Mouse (Mus musculus) left cerebral cortex, postnatal 14 days (tissue): ENCODE results near the gene Arhgef26. TPM values are rescaled to one million over a fixed set of nuclear protein-coding genes. Genes with fewer than 3 reads are reported as not detected.

Source experiments
- DNase-seq, 2 experiments: peaks; one replicate each; pipeline ENCODE4 v3.0.0; 2021 to 2022; ENCODE audit warnings: low spot score in 2 of 2, mixed read lengths in 1 of 2
- intact Hi-C: fragments of 180-260 bp; cut with DNase I; formaldehyde crosslinking; loops from one replicate; pipeline ENCODE4 v1.15.1; 2025
- total RNA-seq, 2 experiments: library from RNA; stranded (reverse); gene quantifications; 2 replicates each; pipeline ENCODE4 v1.2.3; 2021

Arhgef26 gene
- total RNA-seq, 2 experiments from 2014 or later, result 23.3 to 24.1 TPM

DNA sequence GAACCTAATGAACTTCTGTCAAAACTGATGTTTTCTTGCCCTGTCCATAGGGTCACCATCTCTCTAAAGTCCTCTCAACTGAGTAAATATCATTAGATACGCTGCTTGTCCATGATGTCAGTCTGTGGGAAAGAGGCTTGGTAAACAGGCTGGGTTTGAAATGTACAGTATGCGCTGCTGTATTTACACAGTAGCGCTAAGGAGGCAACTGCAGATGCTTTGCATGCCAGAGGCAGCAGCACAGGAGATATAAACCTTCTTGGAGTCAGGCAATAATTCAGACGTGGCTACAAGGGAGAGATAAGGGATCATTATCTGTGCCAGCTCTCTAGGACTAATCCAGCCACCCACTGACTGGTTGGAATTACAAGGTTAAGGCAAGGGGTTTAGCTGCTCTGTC lies 95.5 kb downstream of the Arhgef26 start:
- no peak for DNase-seq

DNA sequence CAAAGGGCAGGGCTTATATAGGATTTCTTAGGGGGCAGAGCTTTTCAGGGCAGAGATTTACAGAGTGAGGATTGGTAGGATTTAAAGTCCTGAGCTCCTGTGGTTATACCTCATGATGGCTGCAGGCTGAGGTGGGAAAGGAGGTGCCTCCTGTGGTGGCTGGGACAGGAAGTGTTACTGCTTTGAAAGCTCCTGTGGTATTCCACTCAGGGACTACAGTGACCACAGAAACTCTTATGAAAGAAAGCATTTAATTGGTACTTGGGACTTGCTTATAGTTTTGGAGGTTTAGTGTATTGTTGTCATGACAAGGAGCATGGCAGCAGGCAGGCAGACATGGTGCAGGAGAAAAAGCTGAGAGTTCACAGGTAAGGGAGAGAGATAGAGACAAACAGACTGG lies 97.8 kb downstream of the Arhgef26 start:
- DNase-seq, result no peak

More for the DNA sequence above, 95.5 kb downstream of the Arhgef26 start:
- intact Hi-C loops, result no loop called here

DNA sequence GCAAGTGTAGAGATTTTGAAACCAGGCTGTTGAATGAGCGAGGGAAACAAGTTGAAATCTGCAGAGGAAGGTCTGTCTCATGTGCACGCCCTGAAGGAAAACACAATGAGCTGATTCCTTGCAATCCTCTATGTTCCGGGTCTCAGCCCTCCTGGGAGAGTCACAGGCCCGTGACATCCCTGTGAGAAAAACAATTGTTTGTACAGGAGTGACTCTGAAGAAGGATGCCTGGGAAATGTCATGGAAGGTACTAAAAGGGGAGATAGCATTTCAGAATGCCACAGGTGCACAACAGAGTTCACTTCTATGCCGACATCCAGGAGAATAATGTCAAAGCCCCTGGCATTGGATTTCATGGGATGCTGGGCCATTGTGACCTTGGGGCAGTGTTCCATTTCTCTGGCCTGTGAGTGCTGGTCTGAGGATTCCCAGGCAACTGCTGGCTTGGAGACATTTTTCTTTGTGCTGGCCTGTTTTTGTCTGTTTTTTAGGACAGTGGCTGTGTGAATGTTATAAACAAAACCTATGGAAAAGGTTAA lies 102.4 kb downstream of the Arhgef26 start:
- intact Hi-C loops, result no loop called here
- no peak for DNase-seq

More for the DNA sequence above, 97.8 kb downstream of the Arhgef26 start:
- intact Hi-C loops, result no loop called here

DNA sequence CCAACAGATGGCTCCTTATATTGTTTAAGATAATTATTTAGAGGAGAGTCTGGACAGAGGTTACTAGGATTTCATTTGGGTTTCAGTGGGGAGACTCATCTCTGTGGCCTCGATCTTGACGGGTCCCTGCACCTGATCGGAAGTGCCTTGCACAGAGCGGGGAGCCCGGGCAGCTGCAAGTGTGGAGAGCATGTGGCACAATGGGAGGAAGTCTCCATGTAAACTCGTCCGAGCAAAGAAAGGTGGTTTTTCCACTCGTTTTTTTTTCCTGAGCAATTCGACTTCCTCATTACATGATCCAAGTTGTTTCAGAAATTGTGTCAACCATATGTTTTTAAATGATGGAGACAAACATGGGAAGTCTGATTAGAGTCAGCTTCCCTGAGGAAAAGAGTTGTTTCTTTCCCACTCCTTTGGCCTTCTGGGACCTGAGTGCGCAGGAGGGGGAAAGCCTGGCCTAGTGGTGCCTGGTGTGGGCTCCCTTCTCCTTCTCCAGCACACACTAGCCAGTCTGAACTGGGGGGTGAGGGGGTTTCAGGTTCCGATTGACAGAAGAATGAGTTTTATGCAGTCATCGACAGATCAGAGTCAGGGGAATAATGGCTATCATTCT lies 105.5 kb downstream of the Arhgef26 start:
- intact Hi-C loops, result no loop called here

DNA sequence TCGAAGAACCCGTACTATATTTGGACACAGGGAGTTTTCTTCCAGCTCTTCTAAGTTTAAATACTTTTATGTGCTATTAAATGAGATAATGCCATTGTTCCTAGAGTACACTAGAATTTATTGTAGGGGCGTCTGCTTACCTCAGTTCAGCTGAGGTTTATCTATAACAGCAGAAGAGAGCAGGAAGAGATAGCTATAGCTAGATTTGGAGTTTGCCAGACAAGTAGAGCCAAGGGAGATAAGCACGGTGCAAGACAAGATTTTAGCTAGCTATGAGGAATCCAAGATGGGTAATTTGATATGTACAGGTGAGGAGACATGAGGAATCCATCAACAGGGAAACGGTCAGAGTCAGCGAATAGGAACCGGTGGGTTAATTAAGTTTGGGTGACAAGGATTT lies 108.1 kb downstream of the Arhgef26 start:
- intact Hi-C loops, result no loop called here
- DNase-seq, result no peak

More for the DNA sequence above, 105.5 kb downstream of the Arhgef26 start:
- DNase-seq, result no peak

DNA sequence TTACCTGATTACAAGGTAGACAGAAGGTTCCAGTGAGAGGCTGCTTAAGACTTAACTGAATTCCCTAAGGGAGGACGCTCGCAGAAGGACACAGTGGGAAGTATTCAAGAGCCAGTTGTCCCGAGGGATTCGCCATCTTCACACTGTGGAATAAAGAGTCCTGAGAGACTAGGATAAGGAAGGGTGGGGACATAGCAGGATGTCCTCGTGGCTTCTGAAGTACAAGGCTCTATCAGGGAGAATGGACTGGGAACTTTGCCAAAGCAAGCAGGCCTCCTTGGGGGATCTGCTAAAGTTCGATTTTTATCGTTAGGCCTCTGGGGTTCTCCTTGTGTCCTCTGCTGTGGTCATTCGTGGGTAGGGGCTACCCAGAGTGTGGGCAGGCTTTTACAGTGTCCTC lies 109.0 kb downstream of the Arhgef26 start:
- no peak for DNase-seq
- intact Hi-C loops, result no loop called here

DNA sequence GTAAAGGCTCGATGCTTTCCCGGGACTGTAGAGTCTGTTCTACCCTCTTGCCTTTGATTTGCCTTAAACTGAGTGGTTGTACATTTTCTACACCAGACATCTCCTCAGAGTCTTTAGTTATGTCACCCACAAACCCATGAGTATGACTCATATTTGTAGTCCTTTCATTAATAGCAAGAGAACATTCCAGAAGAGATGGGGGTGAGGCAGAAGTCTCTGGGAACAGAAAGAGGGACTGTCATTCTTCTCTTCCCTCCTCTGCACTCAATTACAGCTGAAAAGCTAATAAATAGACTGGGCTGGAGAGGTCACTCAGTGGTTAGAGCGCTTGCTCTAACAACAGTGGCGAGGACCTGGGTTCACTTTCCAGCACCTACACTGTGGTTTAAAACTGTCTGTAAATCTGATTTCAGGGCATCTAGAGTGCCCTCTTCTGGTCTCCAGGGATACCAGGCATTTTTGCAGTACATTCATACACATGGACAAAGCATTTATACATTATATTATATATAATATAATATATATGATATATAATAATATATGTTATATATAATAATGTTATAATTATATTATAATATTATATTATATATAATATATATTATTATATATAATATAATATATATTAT lies 111.8 kb downstream of the Arhgef26 start:
- no peak for DNase-seq
- intact Hi-C loops, result loop anchor here (5.0 kb wide), 1 partner anchor 108 kb away; no protein-coding TSS in a partner anchor

DNA sequence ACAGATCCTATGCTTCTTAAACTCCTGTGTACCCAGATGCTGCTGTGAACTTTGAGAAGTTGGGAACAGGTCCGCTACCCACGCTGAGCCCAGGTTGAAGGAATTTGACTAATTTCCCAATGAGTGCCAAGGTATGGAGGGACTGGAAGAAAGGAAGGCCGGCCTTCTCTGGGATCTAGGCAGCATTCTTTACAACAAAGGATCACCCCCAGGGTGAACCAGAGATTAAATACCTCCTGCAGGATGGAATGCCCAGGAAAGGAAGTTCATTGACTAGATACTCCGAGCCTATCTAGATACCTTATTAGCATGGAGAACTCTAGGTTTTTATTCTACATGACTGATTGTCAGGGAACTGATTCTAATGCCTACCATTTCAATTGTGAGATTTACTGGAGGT lies 114.8 kb downstream of the Arhgef26 start:
- DNase-seq, result no peak
- intact Hi-C loops, result loop anchor here (5.0 kb wide), 1 partner anchor 111 kb away; no protein-coding TSS in a partner anchor

DNA sequence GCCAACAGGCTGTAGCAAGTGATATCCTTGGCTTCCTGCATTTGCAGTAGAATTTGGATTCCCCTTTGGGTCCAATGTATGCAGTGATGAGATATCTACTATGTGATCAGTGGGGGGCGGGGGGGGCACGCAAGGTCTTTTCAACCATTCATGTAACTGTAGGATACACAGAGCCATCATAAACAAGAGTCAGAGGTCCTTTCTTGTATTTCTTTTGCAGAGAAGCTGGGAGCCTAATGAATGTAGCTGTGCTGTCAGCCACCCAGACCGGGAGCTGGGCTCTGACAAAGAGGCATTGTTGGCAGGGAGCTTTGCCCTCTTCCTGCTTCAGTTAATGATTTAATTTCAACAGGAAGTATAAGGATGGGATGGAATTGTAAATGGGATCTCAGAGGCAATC lies 116.0 kb downstream of the Arhgef26 start:
- intact Hi-C loops, result loop anchor here (5.0 kb wide), 1 partner anchor 112 kb away; no protein-coding TSS in a partner anchor
- DNase-seq, result no peak

DNA sequence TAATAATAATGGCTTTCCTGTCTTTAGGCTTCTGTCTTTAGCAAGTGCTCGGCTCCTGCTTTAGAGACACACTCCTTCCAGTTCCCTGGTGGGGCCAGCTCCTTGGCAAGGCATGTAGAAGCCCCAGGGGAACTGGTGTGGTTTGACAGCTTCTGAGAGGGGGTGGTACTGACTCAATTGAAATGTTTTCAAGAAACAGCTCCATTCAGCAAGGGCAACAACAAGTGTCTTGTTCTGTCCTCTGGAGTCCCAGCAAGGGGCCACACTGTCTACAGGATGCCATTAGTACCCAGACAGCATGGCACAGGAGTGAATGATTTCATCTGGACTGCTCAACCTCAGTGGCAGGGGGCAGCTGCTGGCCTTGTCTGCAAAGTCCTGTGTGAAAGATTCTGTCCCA lies 117.7 kb downstream of the Arhgef26 start:
- intact Hi-C loops, result loop anchor here (5.0 kb wide), 2 partner anchors 239 to 1209 kb away; no protein-coding TSS in a partner anchor

DNA sequence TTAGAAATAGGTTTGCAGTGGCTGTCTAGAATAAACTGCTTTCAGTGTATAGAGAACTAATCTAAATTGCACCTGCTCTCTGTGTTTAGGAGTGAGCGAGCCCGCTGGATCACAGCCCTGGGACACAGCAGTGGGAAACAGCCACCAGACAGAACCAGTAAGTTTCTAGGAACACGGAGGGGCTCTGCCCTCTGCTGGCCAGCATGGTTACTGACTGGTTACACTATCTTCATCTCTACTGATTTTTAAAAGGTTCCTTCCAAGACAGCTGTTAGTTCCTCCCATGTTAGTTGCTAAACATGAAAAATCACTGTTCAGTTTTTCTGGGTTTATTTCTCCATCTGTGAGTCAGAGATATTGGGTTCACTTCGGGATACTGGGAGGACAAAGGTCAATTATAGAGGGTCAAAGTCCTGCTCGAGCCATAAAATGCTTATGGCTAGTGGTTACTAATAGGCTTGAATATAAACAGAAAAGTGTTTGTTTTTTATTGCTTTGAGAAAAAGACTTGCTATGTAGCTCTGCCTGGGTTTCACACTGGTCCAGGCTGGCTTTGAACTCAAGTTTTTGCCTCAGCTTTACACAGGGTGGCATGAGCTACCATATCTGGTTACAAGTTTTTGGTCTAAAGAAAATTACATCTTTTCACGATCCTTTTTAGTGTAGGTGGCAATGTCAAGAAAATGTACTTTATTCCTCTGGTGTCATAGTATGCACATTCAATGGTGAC lies 120.3 kb downstream of the Arhgef26 start:
- peak; percentile 78 to 80 for DNase-seq
- intact Hi-C loops, result loop anchor here (5.0 kb wide), 2 partner anchors 241 to 1211 kb away; no protein-coding TSS in a partner anchor

More for the DNA sequence above, 117.7 kb downstream of the Arhgef26 start:
- DNase-seq, result peak; percentile 35 to 67

DNA sequence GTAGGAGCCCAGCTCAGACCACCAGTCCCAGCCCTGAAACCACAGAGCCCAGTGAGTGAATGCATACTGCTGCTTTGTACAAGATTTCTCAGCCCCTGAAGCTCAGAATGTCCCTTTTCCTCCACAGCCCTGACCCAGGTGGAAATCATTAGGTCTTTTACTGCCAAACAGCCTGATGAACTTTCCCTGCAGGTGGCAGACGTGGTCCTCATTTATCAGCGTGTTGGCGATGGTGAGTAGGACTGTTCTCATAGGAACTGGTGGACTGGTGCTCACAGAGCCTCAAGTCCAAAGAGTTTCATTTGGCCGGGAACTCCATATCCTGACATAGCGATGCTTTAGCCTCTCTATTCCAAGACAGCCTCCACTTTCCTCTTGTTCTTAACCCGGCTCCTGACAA lies 121.3 kb downstream of the Arhgef26 start:
- DNase-seq, result no peak
- intact Hi-C loops, result loop anchor here (5.0 kb wide), 2 partner anchors 242 to 1212 kb away; no protein-coding TSS in a partner anchor

DNA sequence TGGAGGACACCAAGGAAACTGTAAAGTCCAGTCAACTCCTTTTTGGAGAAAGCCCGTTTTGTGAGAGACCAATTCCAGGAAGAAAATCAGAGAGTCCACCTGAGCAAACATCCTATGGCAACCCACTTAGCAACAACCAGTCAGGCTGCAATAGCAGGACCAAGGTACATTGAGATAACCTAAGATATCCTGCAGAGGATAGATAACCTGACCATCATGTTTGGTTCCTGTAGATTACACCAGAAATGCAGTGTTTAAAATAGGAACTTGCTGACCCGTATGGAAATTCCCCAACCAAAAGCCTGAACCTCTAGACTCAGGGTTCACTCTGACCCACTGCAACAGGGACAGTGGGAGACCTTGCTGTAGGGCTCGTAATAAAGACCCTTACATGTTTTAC lies 126.1 kb downstream of the Arhgef26 start:
- DNase-seq, result no peak

DNA sequence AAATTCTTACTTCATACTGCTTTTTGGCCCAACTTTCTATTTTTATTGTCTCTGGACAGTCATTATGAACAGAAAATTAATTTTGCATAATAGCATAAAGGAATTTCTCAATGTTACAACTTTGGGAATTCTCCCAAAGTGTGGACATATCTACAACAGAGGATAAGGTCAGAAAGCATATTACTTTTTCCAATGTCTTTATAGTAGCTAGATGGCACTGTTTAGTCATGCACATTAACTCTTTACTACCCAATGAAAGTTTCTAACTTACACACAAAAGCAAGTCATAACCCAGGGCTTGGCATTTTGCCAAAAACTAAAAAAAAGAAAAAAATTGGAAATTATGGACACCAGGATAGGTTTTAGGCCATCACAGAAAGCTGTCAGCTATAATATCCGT lies 132.0 kb downstream of the Arhgef26 start:
- intact Hi-C loops, result no loop called here

More for the DNA sequence above, 126.1 kb downstream of the Arhgef26 start:
- intact Hi-C loops, result no loop called here

DNA sequence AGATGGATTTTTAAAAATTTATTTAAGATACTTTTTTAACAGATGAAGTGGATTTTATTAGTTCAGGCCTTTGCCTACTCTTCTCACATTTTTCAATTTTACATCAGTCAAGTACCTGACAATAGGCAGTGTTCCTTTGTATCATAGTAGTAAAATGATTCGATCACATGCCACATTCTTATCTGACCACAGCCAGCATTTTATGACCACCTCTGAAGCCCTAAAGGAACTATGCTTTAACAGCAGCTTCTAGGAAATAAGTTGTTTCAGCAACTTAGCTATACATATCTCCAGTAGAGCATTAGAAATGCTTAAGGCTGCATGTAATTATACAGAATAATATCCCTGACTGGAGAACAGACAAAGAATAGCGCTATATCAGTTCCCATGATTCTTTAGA lies 146.2 kb downstream of the Arhgef26 start:
- intact Hi-C loops, result no loop called here
- DNase-seq, result no peak

More for the DNA sequence above, 132.0 kb downstream of the Arhgef26 start:
- no peak for DNase-seq

DNA sequence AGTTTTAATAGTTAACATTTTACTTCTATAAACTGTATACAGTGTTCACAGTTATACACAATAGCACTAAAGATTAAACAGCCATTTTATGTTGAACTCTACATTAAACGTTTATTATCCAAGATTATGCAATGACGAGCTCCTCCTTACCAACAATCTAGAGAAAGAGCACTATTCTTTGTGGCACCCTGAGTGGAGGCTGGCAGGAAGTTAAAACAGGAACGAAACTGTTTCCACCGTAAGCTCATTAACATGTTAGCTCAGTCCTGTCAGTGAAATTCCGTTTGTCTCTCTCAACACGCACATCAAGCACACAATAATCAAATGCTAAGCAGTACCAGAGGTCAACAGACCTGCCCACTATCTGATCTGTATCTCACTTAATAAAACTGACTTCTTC lies 154.4 kb downstream of the Arhgef26 start:
- intact Hi-C loops, result no loop called here
- DNase-seq, result no peak

DNA sequence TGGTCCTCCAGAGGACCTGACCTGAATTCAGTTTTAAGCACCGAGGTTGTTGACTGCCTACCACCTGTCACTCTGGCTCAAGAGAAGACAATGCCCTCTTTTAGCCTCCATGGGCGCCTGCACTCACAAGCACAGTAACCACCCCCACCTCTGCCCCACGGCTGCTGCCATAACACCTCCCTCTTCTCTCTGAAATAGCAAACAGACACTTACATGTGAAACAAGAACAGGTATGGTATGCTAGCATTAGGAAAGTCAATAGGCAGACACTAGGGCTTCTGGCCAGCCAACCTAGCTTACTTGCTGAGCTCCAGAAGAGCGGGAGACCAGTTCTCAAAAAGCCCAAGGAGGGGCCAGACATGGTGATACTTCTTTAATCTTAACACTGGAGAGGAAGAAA lies 161.2 kb downstream of the Arhgef26 start:
- intact Hi-C loops, result no loop called here

DNA sequence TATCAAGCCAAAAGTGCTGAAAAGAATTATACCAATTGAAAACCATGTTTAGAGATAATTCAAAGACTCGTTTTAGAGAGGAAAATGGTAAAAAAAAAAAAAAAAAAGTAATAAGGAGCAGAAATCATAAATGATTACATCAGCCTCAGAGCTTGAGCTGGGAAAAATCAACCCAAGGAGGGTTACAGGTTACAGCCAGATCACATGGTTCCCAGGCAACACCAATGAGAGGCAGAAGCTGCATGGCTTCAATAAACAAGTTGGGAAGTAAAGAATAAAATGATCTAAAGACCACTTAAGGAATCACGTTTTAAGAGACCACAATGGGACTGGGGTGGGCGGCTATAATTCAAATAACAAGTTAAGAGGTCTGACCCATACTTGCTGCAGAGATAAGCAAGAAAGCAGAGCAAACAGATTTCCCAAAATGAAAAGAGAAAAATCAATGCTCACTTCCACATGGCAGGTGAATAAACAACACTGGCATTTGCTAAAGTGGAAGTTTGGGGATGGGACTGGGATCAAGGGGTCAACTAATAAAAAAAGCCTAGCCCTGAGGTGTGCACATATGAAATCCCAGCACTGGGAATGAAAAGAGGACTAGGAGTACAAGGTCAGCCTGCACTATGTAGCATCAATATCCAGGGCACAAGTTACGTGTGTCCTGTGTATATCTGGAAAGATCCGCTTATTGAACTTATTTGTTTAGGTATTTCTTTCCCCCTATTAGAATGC lies 167.2 kb downstream of the Arhgef26 start:
- no peak for DNase-seq
- intact Hi-C loops, result no loop called here

More for the DNA sequence above, 161.2 kb downstream of the Arhgef26 start:
- no peak for DNase-seq

DNA sequence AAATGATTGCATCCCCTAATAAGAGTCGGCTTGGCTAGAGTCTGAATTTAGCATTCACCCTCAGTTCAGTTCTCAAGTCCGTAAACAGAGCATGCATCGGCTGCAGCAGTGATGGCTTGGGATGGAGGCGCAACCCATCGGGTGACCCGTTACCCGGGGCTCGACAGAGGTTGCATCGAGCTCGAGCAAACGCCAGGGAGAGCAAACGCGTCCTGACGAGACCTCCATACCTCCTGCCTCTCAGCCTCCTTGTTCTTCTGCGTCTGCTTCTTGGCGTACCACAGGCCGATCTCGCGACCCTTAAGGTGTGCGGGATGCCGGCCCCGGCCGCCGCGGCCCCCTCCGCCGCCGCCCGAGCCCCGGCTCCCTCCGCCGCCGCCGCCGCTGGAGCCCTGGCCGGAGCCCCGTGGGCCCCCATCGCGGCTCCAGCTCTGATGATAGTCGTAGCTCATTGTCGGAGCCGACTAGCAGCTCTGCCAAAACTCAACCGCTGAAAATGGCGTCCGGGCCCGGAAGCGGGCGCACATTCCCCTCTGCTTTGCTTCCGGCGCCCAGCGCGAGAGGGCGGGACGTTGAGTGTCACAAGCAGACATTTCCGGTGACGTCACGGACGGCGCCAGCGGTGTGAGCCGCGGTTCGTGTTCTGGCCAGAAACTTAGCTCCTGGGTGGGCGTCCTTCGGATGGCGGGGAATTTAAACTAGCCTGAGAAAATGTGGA lies 168.5 kb downstream of the Arhgef26 start, which contains the start of gene Dhx36:
Gene Dhx36, minus strand, starts transcription at position 517 of the 718 bp plus-strand sequence.
- intact Hi-C loops, result no loop called here
- DNase-seq, result peak; percentile 99
